Mouse (Mus musculus) G1E (cell line): Measurements from ENCODE around the gene Sema5b. TPM values are rescaled to one million over a fixed set of nuclear protein-coding genes. Genes with fewer than 3 reads are reported as not detected.

Experiments
- ATAC-seq: 2 replicates; pipeline ENCODE4 v1.8.0; 2016; ENCODE audit warnings: mild to moderate bottlenecking; ENCODE audit not compliant: insufficient number of reproducible peaks, poor library complexity, low FRiP score, severe bottlenecking; ENCODE audit errors: extremely low read depth
- DNase-seq: peaks from one replicate; pipeline ENCODE4 v3.0.0; 2012; ENCODE audit warnings: low spot score
- H3K27me3 ChIP-seq: 2 replicates; pipeline ENCODE4 v1.6.1; 2012; ENCODE audit warnings: mild to moderate bottlenecking, low read length, inconsistent platforms; ENCODE audit not compliant: insufficient read depth
- H3K36me3 ChIP-seq: replicated peaks from 2 replicates; pipeline ENCODE3; 2012; ENCODE audit warnings: mild to moderate bottlenecking, inconsistent platforms
- H3K4me1 ChIP-seq: 2 replicates; pipeline ENCODE4 v1.6.1; 2012; ENCODE audit warnings: low read depth, low read length, inconsistent platforms, mixed read lengths; ENCODE audit not compliant: insufficient read depth
- H3K4me3 ChIP-seq: 2 replicates; pipeline ENCODE4 v1.5.1; 2012; ENCODE audit warnings: low read depth, mild to moderate bottlenecking, inconsistent platforms, low read length, moderate library complexity, mixed read lengths
- H3K9me3 ChIP-seq: replicated peaks from 2 replicates; pipeline ENCODE4 v1.6.1; 2012; ENCODE audit warnings: inconsistent platforms
- CTCF ChIP-seq: IDR thresholded peaks from 2 replicates; pipeline ENCODE4 v1.5.1; 2012; ENCODE audit warnings: low read depth, low read length, inconsistent platforms, mixed read lengths
- GATA1 ChIP-seq: IDR thresholded peaks from 2 replicates; pipeline ENCODE4 v1.6.1; 2012; ENCODE audit warnings: borderline replicate concordance, low read length, inconsistent platforms, mixed read lengths
- GATA2 ChIP-seq: IDR thresholded peaks from 2 replicates; pipeline ENCODE4 v1.6.1; 2012; ENCODE audit warnings: low read depth, low read length, inconsistent platforms, borderline replicate concordance
- POLR2AphosphoS5 ChIP-seq: IDR thresholded peaks from 2 replicates; pipeline ENCODE4 v1.6.1; 2012; ENCODE audit warnings: low read depth, low read length, inconsistent platforms; ENCODE audit not compliant: insufficient replicate concordance
- TAL1 ChIP-seq: conservative IDR thresholded peaks from 2 replicates; pipeline ENCODE4 v1.6.1; 2012; ENCODE audit warnings: low read depth, low read length, inconsistent platforms, mixed read lengths
- polyA plus RNA-seq: library from polyadenylated mRNA; stranded (reverse); fragments of >175 nt; gene quantifications from 2 replicates; pipeline ENCODE4 v1.2.3, GENCODE M21; 2012
- total RNA-seq, 2 experiments: library from RNA; stranded (forward) in 1 of 2; stranded (reverse) in 1 of 2; fragments of 200-1000 nt in 1 of 2; fragments of >200 nt in 1 of 2; fragmentation: Nextera tagmentation in 1 of 2; gene quantifications; 2 replicates each; pipeline ENCODE4 v1.2.3; 2014 to 2017

The Sema5b gene
- total RNA-seq (2014; fragmentation: Nextera tagmentation) (not detected in 2 replicates), total RNA-seq (2017) (0.66 TPM in 1 of 2 replicates, not detected in the other), polyA plus RNA-seq (not detected in 2 replicates)

GRCm38 (mm10) chr16:35541117-35541641, at the start of gene Sema5b:
TSS of gene Sema5b (plus strand) at chr16:35541145.
- Histone ChIP-seq H3K9me3 (peaks cover 12% of the 10 kb centered on the region), H3K27me3 (peaks cover 29% of the 10 kb centered on the region), H3K36me3 (no peaks in the 10 kb centered on the region), H3K4me3 (no peak within 1 kb of the TSS), H3K4me1 (peaks cover 2% of the 10 kb centered on the region; the same call in 1 of the 2 replicates)
- ATAC-seq (no peak), DNase-seq (no peak)
- no peak for TF ChIP-seq POLR2AphosphoS5
- no peak for TF ChIP-seq TAL1
- no peak for TF ChIP-seq GATA2
- TF ChIP-seq CTCF, result no peak
- no peak for TF ChIP-seq GATA1

GRCm38 (mm10) chr16:35500342-35500741, 40.6 kb upstream of the Sema5b start:
- DNase-seq (no peak), ATAC-seq (no peak)
- peaks cover 7% of the 10 kb centered on the region for H3K9me3 ChIP-seq
- no peaks in the 10 kb centered on the region for H3K36me3 ChIP-seq
- TF ChIP-seq GATA1 (no peak), GATA2 (no peak), CTCF (no peak), POLR2AphosphoS5 (no peak), TAL1 (no peak)
- H3K4me3 ChIP-seq, result no peak overlapping the region
- peaks cover 2% of the 10 kb centered on the region; the same call in 1 of the 2 replicates for H3K27me3 ChIP-seq
- H3K4me1 ChIP-seq, result no peaks in the 10 kb centered on the region

GRCm38 (mm10) chr16:35501106-35501760, 39.7 kb upstream of the Sema5b start:
- DNase-seq (no peak), ATAC-seq (no peak)
- H3K9me3 ChIP-seq, result peaks cover 7% of the 10 kb centered on the region
- no peaks in the 10 kb centered on the region for H3K4me1 ChIP-seq
- TF ChIP-seq GATA2, result no peak
- no peak for TF ChIP-seq GATA1
- TF ChIP-seq TAL1, result no peak
- no peak for TF ChIP-seq CTCF
- no peak for TF ChIP-seq POLR2AphosphoS5
- no peak overlapping the region for H3K4me3 ChIP-seq
- H3K27me3 ChIP-seq, result peaks cover 4% of the 10 kb centered on the region; the same call in 1 of the 2 replicates
- no peaks in the 10 kb centered on the region for H3K36me3 ChIP-seq

DNA sequence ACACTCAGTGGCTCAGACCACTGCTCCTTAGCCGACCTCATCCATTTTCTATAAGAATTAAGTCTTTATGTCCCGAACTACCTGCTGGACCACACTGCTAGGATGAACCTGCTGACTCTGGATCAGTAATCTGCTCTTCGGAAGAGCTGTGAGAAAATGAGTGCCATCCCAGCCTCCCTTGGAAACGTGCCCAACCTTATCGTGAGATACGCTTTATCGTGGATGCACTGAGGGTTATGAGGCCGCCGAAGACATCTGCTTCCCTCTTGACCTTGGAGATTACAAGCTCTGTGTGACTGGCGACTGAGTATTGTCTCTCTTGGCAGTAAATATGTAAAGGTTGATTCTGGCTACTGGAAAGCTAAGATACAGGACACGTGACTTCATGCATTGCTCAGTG, 38.5 kb upstream of the Sema5b start:
- ATAC-seq, result no peak
- Histone ChIP-seq H3K4me1 (no peaks in the 10 kb centered on the region), H3K4me3 (no peak overlapping the region), H3K27me3 (peaks cover 4% of the 10 kb centered on the region; the same call in 1 of the 2 replicates), H3K9me3 (peaks cover 7% of the 10 kb centered on the region), H3K36me3 (no peaks in the 10 kb centered on the region)
- no peak for TF ChIP-seq TAL1
- TF ChIP-seq GATA1, result no peak
- TF ChIP-seq POLR2AphosphoS5, result no peak
- no peak for TF ChIP-seq GATA2
- no peak for TF ChIP-seq CTCF
- no peak for DNase-seq

DNA sequence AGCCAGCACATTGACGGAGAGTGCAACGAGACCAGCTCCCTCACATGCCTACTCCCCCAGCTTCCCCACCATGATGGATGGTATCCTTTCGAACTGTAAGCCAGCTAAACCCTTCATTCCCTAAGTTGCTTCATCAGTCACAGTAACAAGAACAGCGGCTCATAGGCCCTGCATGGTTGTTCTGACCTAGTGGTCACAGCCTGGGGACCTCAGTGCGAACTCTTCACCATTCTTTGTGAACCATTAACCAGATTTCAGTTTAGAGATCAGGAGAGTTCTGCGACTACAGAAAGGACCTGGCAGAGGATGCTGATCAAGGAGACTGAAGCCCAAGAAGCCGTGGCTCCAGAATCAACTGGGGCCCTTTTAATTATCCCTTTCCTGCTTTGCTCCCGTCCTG, 36.7 kb upstream of the Sema5b start:
- Histone ChIP-seq H3K4me3 (no peak overlapping the region), H3K9me3 (peaks cover 7% of the 10 kb centered on the region), H3K4me1 (no peaks in the 10 kb centered on the region), H3K27me3 (peaks cover 7% of the 10 kb centered on the region), H3K36me3 (no peaks in the 10 kb centered on the region)
- ATAC-seq, result no peak
- no peak for TF ChIP-seq GATA1
- TF ChIP-seq CTCF, result no peak
- no peak for TF ChIP-seq TAL1
- no peak for TF ChIP-seq POLR2AphosphoS5
- no peak for TF ChIP-seq GATA2
- no peak for DNase-seq

GRCm38 (mm10) chr16:35505786-35506185, 35.2 kb upstream of the Sema5b start:
- H3K9me3 ChIP-seq, result no peaks in the 10 kb centered on the region
- H3K36me3 ChIP-seq, result no peaks in the 10 kb centered on the region
- no peak overlapping the region for H3K4me3 ChIP-seq
- no peak for ATAC-seq
- no peak for TF ChIP-seq GATA1
- TF ChIP-seq CTCF, result no peak
- no peak for TF ChIP-seq TAL1
- no peak for TF ChIP-seq GATA2
- TF ChIP-seq POLR2AphosphoS5, result no peak
- no peaks in the 10 kb centered on the region for H3K4me1 ChIP-seq
- peaks cover 14% of the 10 kb centered on the region for H3K27me3 ChIP-seq
- no peak for DNase-seq
